Mouse (Mus musculus) c-Kit-positive CD71-negative TER-119-negative erythroid progenitor cells, embryonic 14.5 days (primary cell): Measurements from ENCODE around the gene Akap5.

Experiments used
- DNase-seq: peaks from one replicate; pipeline ENCODE4 v3.0.0-alpha.2; 2013; ENCODE audit warnings: low read depth

Gene Akap5

DNA sequence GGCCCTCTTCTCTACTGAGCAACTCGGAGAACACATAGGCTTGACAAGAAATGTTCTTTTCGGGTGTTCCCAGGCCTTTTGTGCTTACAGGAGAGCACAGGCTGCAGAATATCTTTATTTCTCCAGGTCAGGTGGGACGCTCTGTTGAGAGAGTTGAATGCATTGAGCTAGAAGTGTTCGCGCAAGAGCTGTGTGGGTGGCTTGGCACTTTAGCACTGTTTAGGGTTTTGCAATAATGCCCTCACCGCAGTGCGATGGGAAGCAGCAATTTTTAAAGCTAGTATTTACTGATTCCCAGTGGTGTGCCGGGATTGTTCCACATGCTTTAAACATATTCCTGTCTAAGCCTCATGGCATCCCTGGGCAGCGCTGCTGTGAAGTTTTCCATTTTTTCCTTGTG is 13.5 kb upstream of the Akap5 start:
- DNase-seq, result no peak

DNA sequence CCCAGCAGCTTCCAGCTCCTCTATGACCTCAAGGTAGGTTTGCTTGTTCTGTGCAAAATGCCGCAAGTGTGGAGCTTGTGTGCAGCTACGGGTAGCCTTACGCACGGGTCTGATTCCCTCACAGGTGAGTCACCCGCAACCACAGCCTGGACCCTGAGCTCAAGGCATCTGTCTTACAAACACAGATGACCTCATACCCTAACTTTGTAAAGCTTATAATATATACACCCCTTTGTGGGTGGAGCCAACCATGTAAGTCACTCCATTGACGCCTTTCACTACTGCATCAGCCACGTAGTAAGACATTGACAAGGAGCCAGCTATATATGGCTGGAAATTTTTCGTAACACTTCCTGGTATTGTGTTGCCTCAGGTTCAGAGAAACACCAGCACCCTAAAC is 12.7 kb upstream of the Akap5 start:
- DNase-seq, result no peak

DNA sequence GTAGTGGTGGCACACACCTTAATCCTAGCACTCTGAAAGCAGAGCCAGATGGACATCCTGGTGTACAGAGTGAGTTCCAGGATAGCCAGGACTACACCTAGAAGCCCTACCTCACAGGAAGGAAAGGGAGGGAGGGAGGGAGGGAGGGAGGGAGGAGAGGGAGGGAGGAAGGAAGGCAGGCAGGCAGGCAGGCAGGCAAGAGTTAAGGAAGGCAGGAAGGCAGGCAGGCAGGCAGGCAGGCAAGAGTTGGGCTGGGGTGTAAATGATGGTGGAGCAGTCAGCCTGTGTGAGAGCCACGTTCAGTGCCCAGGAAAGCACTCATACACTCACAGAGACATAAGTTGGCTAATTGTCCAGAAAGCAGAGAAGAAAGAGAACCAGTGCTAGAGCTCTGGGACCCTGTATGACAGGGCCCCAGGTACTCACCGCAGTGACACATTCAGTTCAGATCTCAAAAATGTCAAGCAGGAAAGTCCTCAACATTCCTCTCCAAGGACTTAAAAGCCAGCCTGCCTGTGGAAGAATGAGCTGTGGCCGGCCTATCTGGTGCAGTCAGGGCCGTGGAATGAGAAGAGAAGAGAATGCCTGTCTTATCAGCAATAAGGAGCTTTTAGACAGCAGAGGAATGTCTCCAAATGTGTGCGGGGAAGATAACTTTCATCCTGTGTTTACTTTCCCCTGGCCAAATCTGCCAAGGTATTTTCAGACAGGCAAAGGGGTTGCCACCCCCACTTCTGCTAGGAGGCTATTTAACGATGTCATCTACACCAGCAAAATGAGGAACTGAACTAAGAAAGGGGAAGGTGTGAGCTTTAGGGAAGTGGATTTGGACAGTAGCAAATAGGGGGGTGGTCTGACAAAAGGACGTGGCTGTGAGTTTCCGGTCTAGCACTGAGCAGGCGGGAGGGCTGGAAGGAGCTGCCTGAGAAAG is 6.1 kb upstream of the Akap5 start:
- peak; percentile 67 for DNase-seq

DNA sequence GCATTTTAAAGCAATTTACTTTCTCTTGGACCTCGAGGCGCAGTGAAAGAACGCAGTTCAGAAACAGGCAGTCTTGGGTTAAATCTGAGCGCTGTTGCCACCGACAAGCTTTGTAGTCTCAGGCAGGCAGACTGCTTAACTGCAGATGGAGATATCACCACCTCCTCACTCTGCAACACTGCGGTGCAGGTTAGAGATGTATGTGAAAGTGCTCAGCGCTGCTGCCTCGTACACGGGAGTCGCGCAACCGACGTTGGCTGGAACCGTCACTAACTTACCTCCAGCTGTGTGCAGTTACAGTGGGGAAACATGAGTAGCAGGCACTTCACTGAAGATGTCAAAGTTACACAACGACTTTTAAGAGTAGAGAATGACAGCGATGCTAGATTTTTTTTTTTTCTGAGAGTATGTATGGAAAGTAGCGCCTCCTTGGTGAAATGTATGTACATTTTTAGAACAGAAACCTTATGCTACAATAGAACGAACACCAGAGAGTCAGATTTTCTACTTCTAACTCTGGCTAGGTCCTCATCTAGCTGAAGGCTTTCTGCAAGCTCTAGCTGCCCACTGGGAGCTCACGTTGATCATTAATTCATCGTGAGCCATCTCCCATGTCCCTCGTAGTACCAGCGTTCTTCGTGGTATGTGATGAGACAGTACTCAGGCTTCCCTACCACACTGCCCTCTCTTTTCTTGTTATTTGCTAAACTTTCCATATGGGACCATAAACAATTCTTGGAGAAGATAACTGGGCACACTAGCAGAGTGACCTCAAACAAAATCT is 1.9 kb downstream of the Akap5 start:
- no peak for DNase-seq

DNA sequence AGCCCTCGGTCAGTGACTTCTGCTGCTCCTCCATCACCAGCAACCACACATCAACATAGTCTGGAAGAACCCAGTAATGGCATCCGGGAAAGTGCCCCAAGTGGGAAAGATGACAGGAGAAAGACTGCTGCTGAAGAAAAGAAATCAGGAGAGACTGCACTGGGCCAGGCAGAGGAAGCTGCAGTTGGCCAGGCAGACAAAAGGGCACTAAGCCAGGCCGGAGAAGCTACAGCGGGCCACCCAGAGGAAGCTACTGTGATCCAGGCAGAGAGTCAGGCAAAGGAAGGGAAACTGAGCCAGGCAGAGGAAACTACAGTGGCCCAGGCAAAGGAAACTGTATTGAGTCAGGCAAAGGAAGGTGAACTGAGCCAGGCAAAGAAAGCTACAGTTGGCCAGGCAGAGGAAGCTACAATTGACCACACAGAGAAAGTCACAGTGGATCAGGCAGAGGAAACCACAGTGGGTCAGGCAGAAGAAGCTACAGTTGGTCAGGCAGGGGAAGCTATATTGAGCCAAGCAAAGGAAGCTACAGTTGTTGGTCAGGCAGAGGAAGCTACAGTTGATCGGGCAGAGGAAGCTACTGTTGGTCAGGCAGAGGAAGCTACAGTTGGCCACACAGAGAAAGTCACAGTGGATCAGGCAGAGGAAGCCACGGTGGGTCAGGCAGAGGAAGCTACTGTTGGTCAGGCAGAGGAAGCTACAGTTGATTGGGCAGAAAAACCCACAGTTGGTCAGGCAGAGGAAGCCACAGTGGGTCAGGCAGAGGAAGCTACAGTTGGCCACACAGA is 4.1 kb downstream of the Akap5 start:
- no peak for DNase-seq

DNA sequence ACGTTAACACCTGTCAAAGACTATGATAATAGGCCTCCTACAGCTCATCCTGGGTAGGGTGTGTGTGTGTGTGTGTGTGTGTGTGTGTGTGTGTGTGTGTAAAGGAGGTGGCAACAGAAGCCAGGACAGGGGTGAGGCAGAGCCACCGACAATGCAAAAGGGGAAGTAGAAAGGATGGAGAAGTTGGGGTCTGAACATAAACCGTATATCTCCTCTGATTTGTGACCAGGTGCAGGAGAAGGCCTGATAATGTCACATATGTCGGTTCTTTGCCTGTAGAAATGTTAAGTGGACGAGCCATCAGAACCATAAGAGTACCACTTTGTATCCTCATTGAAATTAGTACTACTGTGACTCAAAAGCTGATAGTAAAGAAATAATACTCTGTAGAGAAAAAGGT is 9.0 kb downstream of the Akap5 start:
- no peak for DNase-seq

DNA sequence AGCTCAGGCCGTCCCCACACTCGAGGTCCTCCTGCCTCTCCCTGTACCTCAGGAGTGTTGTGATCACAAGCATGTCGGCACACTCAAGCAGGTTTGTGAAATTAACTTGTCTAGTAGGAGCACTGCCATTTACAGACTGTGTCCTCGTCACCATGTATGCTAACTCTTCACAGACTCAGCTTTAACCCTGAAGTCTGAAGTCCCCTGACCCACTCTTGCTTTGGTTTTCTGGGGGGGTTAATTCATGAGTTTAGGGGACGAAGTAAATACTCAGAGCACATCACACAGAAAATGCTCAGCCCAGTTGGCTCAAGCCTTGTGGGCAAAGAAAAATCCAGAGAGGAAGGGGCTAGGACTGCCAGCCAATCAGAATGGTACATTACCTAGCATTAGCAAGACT is 10.9 kb downstream of the Akap5 start:
- no peak for DNase-seq

DNA sequence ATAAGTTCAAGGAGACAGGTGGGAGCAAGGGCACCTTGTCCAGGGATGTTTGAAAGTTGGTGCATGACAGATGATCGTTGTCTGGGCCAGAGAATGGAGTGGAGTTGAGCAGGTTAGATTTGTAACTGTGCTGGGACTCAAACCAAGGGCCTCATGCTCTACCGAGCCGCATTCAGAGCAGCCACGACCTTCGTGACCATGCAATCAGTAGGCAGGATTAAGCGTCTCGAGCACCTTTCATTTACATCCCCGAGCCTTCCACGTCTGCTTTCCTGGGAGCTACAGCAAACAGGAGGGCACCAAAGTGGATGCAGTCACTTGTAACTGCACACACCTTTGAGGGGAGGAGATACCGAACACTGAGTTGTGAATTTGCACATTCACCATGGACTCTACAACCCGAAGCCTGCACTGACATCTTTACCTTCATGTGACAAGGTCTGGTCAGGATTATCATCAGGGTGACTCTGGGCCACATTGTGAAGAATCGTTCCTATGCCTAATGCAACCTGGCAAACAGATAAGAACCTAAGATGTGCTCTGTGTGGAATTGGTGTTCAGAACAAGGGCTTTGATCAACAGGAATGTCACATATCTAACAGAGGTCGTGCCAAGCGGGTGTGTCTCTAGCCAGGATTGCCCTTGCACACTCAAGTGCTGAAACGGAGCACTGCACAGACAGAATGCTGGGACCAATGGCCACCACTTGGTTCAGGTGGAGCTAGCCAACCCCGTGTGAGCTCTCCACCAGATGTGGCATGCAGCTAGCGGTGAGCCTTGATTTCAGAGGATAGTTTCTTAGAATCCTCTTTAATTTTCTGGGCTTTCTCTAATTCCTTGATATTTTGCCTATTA is 11.6 kb downstream of the Akap5 start:
- no peak for DNase-seq

DNA sequence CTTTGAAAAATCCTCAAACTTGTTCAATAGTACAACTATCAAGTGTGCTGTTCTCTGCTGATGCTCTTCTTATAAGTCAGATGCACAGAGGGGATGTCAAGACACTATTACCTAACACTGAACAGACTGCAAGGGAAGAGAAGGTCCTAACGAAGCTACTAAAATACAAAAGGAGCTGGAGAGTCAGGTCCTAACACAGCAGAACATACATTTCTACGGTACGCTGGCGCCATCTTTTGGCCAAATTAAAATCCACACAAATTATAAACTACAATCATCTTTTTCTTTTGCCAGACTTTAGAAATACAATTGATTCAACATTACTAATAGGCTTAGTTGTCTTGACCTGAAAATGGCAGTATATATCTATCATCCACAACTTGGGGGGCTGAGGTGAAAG is 16.4 kb downstream of the Akap5 start:
- peak; percentile 67 for DNase-seq

DNA sequence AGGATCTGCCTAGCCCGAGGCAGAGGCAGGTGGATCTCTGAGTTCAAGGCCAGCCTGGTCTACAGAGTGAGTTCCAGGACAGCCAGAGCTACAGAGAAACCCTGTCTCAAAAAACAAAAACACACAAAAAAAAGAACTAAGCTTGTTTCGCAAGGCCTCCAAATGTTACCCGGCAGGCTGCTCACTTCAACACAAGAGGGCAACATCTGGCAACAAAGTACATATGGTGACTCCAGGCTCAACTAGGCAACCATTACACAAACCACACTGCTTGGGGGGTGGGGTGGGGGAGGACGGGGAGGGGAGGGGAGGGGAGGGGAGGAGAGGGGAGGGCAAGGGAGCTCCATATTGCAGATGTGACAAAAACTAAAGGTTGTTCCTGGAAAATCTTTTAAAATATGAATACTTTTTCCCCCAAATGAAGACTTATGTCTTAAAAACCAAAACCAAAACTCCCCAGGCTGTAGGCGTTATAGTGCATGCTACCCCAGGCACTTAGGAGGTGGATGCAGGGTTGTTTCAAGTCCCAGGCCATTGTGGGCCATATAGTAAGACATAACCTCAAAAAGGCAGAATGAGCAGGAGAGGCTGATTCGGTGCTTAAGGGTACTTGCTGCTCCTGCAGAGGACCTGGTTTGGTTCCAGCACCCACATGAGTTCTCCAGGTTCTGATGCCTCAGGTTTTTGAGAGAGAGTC is 21.2 kb downstream of the Akap5 start:
- no peak for DNase-seq

DNA sequence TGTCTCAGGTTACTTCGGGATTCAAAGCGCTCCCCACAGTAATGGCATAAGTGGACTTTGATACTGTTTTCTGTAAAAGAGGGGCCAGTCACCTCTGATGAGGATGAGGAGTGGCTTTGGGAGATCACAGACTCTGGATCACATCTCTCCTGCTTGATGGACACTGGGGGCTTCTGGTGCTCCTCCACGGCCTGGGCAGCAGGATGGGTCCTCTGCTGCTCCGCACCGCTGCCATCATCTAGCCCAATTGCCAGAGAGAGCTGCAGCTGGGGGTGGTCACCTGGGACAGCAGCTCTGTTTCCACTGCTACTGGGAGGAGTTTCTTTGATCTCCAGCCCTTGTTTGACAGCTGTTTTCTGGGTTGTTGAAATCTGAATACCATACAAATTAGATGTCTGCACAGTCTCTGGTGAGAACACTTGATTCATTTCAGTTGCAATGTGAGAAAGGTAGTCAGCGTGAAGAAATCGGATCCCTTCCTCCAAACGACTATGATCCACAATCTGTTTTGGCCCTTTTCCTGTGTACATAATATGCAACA is 25.1 kb downstream of the Akap5 start:
- no peak for DNase-seq

DNA sequence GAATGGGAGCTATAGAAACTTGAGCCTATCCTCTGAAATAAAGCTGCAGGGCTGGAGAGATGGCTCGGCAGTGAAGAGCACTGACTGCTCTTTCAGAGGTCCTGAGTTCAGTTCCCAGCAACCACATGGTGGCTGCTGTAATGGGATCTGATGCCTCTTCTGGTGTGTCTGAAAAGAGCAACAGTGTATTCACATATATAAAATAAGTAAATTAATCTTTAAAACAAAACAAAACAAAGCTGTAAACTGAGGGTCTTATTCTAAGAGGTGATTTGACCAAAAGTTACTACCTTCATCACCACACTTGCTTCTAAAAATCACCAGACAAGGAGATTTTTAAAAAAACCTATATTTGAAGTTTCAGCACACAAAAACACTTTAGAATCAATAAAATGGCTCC is 36.2 kb downstream of the Akap5 start:
- no peak for DNase-seq

DNA sequence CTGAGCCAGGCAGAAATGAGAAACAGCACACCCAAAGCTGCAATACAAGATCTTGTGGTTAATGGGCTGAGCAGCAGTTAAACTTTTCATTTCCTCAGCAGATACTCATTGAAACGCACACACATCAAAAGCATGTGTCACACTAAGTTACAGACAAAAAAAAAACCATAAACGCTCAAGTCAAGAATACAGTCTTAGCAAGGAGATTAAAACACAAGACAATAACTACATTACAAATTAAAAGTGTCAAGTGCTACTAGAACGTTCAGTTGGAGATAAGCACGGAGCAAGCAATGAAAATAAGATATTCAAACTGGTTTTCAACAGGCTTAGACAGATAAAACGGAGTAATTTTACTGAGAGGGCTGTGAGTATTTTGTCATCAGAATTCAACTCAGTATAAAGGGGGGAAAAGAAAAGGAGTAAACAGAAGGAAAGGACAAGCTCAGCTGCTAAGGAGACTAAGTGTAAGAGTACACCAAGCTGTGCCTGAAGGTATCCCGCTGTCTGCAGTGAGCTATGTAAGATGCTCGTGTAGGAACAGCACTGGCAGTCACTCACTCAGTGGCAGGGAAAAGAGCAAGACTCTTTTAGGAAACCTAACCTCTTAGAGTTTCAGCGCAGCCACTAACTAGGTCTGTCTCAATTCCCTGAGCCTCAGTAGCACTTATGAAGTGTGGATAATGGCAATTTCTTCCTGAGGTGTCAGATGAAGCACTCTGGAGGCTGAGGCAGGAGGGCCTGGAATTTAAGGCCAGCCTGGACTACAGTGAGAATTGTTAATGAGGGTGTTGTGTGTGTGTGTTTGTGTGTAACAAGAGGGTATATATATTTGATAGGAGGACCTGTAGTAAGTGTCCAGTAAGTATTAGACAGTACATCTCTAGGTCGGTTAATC is 37.0 kb downstream of the Akap5 start:
- DNase-seq, result no peak

DNA sequence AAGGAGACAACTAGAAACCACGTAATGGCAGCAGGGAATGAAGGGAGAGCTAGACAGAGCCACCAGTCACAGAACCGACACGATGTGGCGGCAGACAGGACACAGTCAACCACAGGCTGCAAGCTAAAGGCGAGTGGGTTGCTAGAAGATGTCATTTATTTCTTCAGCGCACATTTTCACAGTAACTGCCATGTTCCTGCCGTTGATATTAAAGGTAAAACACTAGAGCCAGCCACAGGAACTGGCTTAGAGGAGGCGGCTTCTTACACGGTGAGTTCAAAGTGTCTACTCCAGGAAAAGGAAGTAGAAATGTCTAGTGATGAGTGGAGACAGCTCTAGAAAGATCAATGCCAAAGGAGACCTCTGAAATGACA is 37.6 kb downstream of the Akap5 start:
- DNase-seq, result no peak

DNA sequence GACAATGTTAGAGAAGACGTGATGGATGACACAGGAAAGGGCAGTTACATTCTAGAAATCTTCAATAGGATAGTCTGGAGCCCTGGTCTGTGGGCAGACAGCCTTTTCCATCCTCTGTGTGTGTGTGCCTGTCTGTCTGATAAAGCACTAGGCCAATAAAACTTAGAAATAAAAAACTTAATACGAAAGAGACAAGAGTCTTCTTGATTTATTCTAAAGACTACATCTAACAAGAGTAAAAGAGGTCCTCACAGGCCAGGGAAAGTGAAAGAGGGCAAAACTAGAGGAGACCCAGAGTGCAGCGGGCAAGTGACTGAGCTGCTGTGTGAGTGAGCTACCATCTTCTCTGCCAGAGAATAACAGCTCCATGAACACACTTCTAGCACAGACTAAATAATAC is 41.6 kb downstream of the Akap5 start:
- no peak for DNase-seq

DNA sequence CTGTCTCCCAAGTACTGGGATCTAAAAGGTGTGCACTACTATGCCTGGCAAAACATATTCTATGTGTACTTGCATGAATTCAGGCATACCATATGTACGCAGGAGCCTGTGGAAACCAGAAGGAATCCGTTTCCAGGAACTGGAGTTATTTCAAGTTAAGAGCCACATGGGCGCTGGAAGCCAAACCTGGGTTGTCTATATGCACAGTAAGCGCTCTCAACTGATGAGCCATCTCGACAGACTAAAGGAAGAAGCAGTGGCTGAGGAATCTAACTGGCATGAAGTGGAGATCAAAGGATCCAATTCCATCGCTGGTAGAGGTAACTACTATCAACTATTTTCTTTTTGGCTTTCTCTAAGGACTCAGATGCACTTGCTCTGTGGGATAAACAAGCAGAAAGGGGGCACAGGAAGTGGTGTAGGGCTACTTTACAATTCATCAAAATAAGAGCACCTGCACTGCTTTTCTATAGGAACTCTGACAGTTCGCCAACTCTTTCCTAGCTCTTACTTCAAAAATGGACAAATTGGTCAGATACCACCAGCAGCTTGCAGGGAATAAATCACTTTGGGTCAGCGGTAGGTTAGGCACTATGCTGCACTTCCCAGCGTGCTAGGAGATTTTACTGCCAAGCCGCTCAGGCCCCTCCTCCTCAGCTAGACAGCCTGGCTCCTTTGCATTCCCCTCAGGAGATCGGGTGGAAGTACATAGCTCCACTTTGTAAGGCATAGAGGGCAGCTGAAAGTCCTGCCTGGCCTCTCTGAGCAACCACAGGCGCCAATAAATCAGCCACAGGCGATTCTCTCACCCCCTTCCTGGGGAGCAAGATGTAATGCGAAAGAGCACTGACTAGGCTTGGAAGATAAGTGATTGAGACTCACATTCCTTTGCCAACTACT is 42.7 kb downstream of the Akap5 start:
- DNase-seq, result no peak

DNA sequence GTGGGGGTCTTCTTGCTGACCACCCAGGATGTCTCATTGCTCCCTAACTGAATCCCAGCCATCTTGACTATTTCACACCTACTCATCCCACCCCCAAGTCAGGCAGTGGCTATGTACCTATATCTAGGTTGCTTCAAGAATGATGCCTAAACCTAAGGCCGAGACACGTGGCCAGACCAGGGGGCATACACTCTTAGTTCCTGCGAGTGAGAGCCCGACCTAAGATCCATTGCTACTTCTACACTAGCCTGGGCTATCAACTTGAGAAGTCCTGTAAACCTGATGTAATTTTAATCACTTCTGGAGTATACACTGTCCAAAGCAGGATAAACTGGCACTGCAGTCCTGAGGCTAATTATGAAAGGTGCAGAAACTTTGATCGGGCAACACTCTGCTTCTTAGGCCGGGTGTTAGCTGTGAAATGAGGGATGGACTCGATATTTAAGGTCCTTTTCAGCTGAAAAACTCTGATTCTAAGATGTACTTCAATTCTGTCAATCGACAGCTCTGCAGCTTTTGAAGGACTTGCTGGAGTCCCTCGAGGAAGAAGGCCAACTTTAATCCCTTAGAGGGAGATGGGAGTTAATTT is 43.6 kb downstream of the Akap5 start:
- no peak for DNase-seq

DNA sequence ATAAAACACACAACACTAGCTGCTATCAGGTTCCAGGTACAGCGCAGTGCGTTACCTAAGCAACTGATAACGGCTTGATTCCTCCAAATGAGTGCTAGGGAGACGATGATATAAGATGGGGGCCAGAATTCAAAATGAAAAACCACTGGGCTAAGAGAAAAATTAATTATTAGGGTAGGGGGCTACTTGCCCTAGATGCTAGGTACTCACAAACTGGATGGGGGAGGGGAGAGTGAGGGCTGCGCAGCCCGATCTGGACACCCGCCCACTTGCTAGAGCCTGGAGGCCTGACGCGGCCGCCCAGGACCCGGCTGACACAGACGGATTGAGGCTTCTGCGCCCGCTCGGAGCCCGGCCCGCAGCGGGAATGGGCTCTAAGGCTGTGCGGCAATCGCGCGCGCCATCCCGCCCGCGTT is 44.1 kb downstream of the Akap5 start:
- DNase-seq, result no peak
